ENCODE assay signal across 32 mouse cellular contexts in genomic region chr8:10840044-10840443, GRCm38 (mm10).
DNase-seq lines count a peak whose midpoint lies in the region; ATAC-seq and TF ChIP-seq lines count a peak whose summit lies in the region.
"Had no signal": no experiment of that assay in that cellular context is flagged by ENCODE, and none has a peak within 500 bp of the region (broad histone marks: within the 10 kb centered on the region; RNA-seq: fewer than 3 reads in every experiment).

No protein-coding gene starts in this region.

- H3K36me3 ChIP-seq in hindbrain, embryonic 13.5 days, result no peaks in the 10 kb centered on the region
- H3K36me3 ChIP-seq in hindbrain, embryonic 10.5 days, result no peaks in the 10 kb centered on the region
- H3K36me3 ChIP-seq in CH12.LX (replicated peaks in 1 of 2; ENCODE audit: control insufficient read depth in 1 of 2, insufficient read depth in 1 of 2, low read length in 1 of 2) (no peaks in the 10 kb centered on the region), ES-E14 (ENCODE audit: control insufficient read depth, insufficient read depth, low read length, poor library complexity, severe bottlenecking) (no peaks in the 10 kb centered on the region)
- no peaks in the 10 kb centered on the region for H3K36me3 ChIP-seq in forebrain, embryonic 16.5 days (ENCODE audit: control insufficient read depth, insufficient read depth)
- H3K36me3 ChIP-seq: embryonic facial prominence, embryonic 10.5 days; embryonic facial prominence, embryonic 15.5 days; G1E; neural tube, embryonic 12.5 days had no signal

- in situ Hi-C loops in CH12.LX (cut with MboI; ENCODE audit: low pct_ligation_motif_present, low pct_unique_long_range_greater_than_20kb, low sequenced_read_pairs), result no loop called here
- in situ Hi-C loops in ES-E14 (cut with MboI; ENCODE audit: low sequenced_read_pairs in 2 of 2, unreplicated experiment in 2 of 2), result no loop called here

- H3K4me2 ChIP-seq in hindbrain, embryonic 13.5 days, result no peak overlapping the region
- no peak overlapping the region for H3K4me2 ChIP-seq in CH12.LX (ENCODE audit: insufficient read depth, low read depth, poor library complexity, severe bottlenecking)
- H3K4me2 ChIP-seq in forebrain, embryonic 16.5 days (ENCODE audit: low read length), result no peak overlapping the region
- H3K4me2 ChIP-seq: embryonic facial prominence, embryonic 15.5 days; heart, embryonic 11.5 days; neural tube, embryonic 12.5 days had no signal

- no peak overlapping the region for H3K4me3 ChIP-seq in hindbrain, embryonic 13.5 days
- H3K4me3 ChIP-seq in hindbrain, embryonic 10.5 days, result no peak overlapping the region
- H3K4me3 ChIP-seq in CH12.LX (replicated peaks in 1 of 3; ENCODE audit: low read depth in 2 of 3, low read length in 2 of 3, poor library complexity in 1 of 3) (no peak overlapping the region), ES-E14 (ENCODE audit: insufficient read depth in 1 of 2, low read depth in 1 of 2, low read length in 2 of 2, poor library complexity in 1 of 2, severe bottlenecking in 1 of 2) (no peak overlapping the region)
- H3K4me3 ChIP-seq in forebrain, embryonic 16.5 days (replicated peaks; ENCODE audit: low read length), result no peak overlapping the region
- H3K4me3 ChIP-seq: embryonic facial prominence, embryonic 10.5 days; embryonic facial prominence, embryonic 15.5 days; gastrocnemius, adult 2 months; myocyte; neural tube, embryonic 12.5 days had no signal

- peaks cover 13% of the 10 kb centered on the region; the same call in 1 of the 2 replicates for H3K4me1 ChIP-seq in hindbrain, embryonic 13.5 days (replicated peaks)
- H3K4me1 ChIP-seq in hindbrain, embryonic 10.5 days (replicated peaks), result no peaks in the 10 kb centered on the region
- peaks cover 13 to 43% of the 10 kb centered on the region in 2 experiments for H3K4me1 ChIP-seq in CH12.LX (ENCODE audit: control insufficient read depth in 1 of 2, insufficient read depth in 2 of 2)
- no peaks in the 10 kb centered on the region for H3K4me1 ChIP-seq in ES-E14 (ENCODE audit: control insufficient read depth in 2 of 2, insufficient read depth in 2 of 2, low read length in 2 of 2, poor library complexity in 1 of 2)
- H3K4me1 ChIP-seq in forebrain, embryonic 16.5 days (replicated peaks; ENCODE audit: control insufficient read depth, insufficient read depth, low read length), result peaks cover 9% of the 10 kb centered on the region
- H3K4me1 ChIP-seq: embryonic facial prominence, embryonic 15.5 days; neural tube, embryonic 12.5 days had no signal

- no peak overlapping the region for H3K9ac ChIP-seq in hindbrain, embryonic 13.5 days
- H3K9ac ChIP-seq in CH12.LX (ENCODE audit: insufficient read depth, low read depth) (no peak overlapping the region), ES-E14 (ENCODE audit: insufficient read depth, low read depth, low read length, poor library complexity, severe bottlenecking) (no peak overlapping the region)
- no peak overlapping the region for H3K9ac ChIP-seq in forebrain, embryonic 16.5 days (replicated peaks; ENCODE audit: low read depth, low read length)
- H3K9ac ChIP-seq: embryonic facial prominence, embryonic 15.5 days; liver, embryonic 14.5 days; neural tube, embryonic 12.5 days had no signal

- TF ChIP-seq CTCF in CH12.LX (conservative IDR thresholded peaks at IDR 0.05 in 1 of 2, IDR thresholded peaks at IDR 0.05 in 1 of 2; ENCODE audit: low read depth in 2 of 2, low read length in 2 of 2), result no peak

- no peak for TF ChIP-seq EP300 in CH12.LX (IDR thresholded peaks at IDR 0.05; ENCODE audit: low read length)

- no peaks in the 10 kb centered on the region for H3K79me2 ChIP-seq in CH12.LX (replicated peaks; ENCODE audit: control insufficient read depth, extremely low read depth, insufficient read depth, poor library complexity, severe bottlenecking)

- peak overlapping the region; percentile 35; the same call in 1 of the 2 replicates for H3K27ac ChIP-seq in hindbrain, embryonic 13.5 days
- H3K27ac ChIP-seq in hindbrain, embryonic 10.5 days, result no peak overlapping the region
- no peak overlapping the region for H3K27ac ChIP-seq in CH12.LX (ENCODE audit: insufficient read depth, low read depth)
- H3K27ac ChIP-seq in ES-E14 (ENCODE audit: insufficient read depth, low read depth, low read length, poor library complexity, severe bottlenecking), result no peak overlapping the region
- no peak overlapping the region for H3K27ac ChIP-seq in forebrain, embryonic 16.5 days (ENCODE audit: low read length)
- H3K27ac ChIP-seq: embryonic facial prominence, embryonic 10.5 days; embryonic facial prominence, embryonic 15.5 days; gastrocnemius, adult 2 months; liver, embryonic 14.5 days; macrophage; neural tube, embryonic 12.5 days had no signal

- DNase-seq in hindbrain, embryonic 10.5 days (ENCODE audit: low spot score), result no peak
- no peak for DNase-seq in CH12.LX (ENCODE audit: extremely low read depth)
- DNase-seq in ES-E14 (ENCODE audit: low read depth, low spot score), result no peak
- DNase-seq in spleen, postnatal 14 days (ENCODE audit: low spot score in 2 of 2), result no peak
- DNase-seq in layer of hippocampus, postnatal 36 days, result no peak
- DNase-seq: adrenal gland, postnatal 14 days; B cell, adult 2 months; cerebellum, adult 18-20 months; cerebellum, postnatal 14 days; gastrocnemius, adult 2 months; gastrocnemius, postnatal 36 days; heart, adult 18-20 months; heart, postnatal 36 days; kidney, adult 9 months; kidney, postnatal 14 days; layer of hippocampus, adult 9-11 months; liver; lung, adult 2 months; lung, postnatal 10 days had no signal

- dilution Hi-C loops in CH12.LX (cut with MboI; ENCODE audit: extremely low pct_ligation_motif_present, extremely low pct_unique_long_range_greater_than_20kb, low sequenced_read_pairs), result no loop called here

- TF ChIP-seq RAD21 in CH12.LX (IDR thresholded peaks at IDR 0.05; ENCODE audit: low read depth, low read length), result no peak

- 39% methylated on average over 1 of the region's 1 CpGs for WGBS in hindbrain, embryonic 13.5 days
- 79% methylated on average over 1 of the region's 1 CpGs for WGBS in hindbrain, embryonic 10.5 days
- 29% methylated on average over 1 of the region's 1 CpGs for WGBS in forebrain, embryonic 16.5 days

- ATAC-seq in hindbrain, embryonic 13.5 days (ENCODE audit: low FRiP score), result peak; percentile 66; the same call in 1 of the 2 replicates
- peak; percentile 61 for ATAC-seq in forebrain, embryonic 16.5 days
- no peak for ATAC-seq in frontal cortex, adult (ENCODE audit: low TSS enrichment)
- ATAC-seq: intestine, postnatal 0 days; Patski had no signal

- no peaks in the 10 kb centered on the region for H3K9me3 ChIP-seq in hindbrain, embryonic 13.5 days
- no peaks in the 10 kb centered on the region for H3K9me3 ChIP-seq in hindbrain, embryonic 10.5 days
- H3K9me3 ChIP-seq in CH12.LX (replicated peaks; ENCODE audit: low read length), result peaks cover 2% of the 10 kb centered on the region
- no peaks in the 10 kb centered on the region for H3K9me3 ChIP-seq in ES-E14 (ENCODE audit: control insufficient read depth, insufficient read depth, low read depth, low read length)
- no peaks in the 10 kb centered on the region for H3K9me3 ChIP-seq in forebrain, embryonic 16.5 days (ENCODE audit: control insufficient read depth, low read length)
- H3K9me3 ChIP-seq: embryonic facial prominence, embryonic 10.5 days; embryonic facial prominence, embryonic 15.5 days; G1E; neural tube, embryonic 12.5 days had no signal

- 0 out of 2 replicates have a peak, but pooled peaks cover 2% of the 10 kb centered on the region for H3K27me3 ChIP-seq in hindbrain, embryonic 13.5 days
- H3K27me3 ChIP-seq in hindbrain, embryonic 10.5 days (ENCODE audit: insufficient read depth, poor library complexity, severe bottlenecking), result no peaks in the 10 kb centered on the region
- no peaks in the 10 kb centered on the region for H3K27me3 ChIP-seq in CH12.LX (replicated peaks)
- H3K27me3 ChIP-seq in forebrain, embryonic 16.5 days (replicated peaks; ENCODE audit: control insufficient read depth, insufficient read depth, low read length), result no peaks in the 10 kb centered on the region
- H3K27me3 ChIP-seq: embryonic facial prominence, embryonic 15.5 days; neural tube, embryonic 12.5 days; Patski had no signal

- TF ChIP-seq POLR2A in CH12.LX (IDR thresholded peaks at IDR 0.05; ENCODE audit: low read depth, low read length), result no peak

TF ChIP-seq in CH12.LX, 34 proteins besides CTCF, POLR2A, EP300 and RAD21:
- TF ChIP-seq MAFK (IDR thresholded peaks at IDR 0.05; ENCODE audit: insufficient replicate concordance, low read length) (peak; percentile 96), GABPA (IDR thresholded peaks at IDR 0.05; ENCODE audit: insufficient replicate concordance, low read depth, low read length) (no peak)

TF ChIP-seq in ES-E14, 5 proteins besides CTCF, POLR2A, EP300 and RAD21:
- TF ChIP-seq HCFC1 (IDR thresholded peaks at IDR 0.05; ENCODE audit: borderline replicate concordance, insufficient read depth, low read length) (no peak), MAFK (IDR thresholded peaks at IDR 0.05; ENCODE audit: insufficient read depth, low read depth, low read length) (peak; percentile 93)
